Mouse (Mus musculus) liver, embryonic 15.5 days (tissue): ENCODE data around the gene Gpm6a. TPM values are rescaled to one million over a fixed set of nuclear protein-coding genes. Genes with fewer than 3 reads are reported as not detected.

Source experiments
- ATAC-seq: fragments of 200-750 bp; cut with Nextera tagmentation; 2 replicates; pipeline ENCODE4 v1.8.0; 2017; ENCODE audit warnings: moderate number of reproducible peaks, mild to moderate bottlenecking, moderate library complexity; ENCODE audit not compliant: insufficient read depth
- H3K27ac ChIP-seq: fragments of 300-500 bp; sonication (generic); replicated peaks from 2 replicates; pipeline ENCODE4 v1.5.1; 2015; ENCODE audit warnings: mild to moderate bottlenecking, inconsistent platforms
- H3K27me3 ChIP-seq: fragments of 300-500 bp; sonication (generic); 2 replicates; pipeline ENCODE4 v1.6.1; 2015; ENCODE audit warnings: mild to moderate bottlenecking, inconsistent platforms
- H3K36me3 ChIP-seq: fragments of 300-500 bp; sonication (generic); replicated peaks from 2 replicates; pipeline ENCODE4 v1.6.1; 2015; ENCODE audit warnings: moderate library complexity, mild to moderate bottlenecking, inconsistent platforms
- H3K4me1 ChIP-seq: fragments of 300-500 bp; sonication (generic); replicated peaks from 2 replicates; pipeline ENCODE4 v1.6.1; 2015; ENCODE audit warnings: inconsistent platforms
- H3K4me2 ChIP-seq: fragments of 300-500 bp; sonication (generic); 2 replicates; pipeline ENCODE4 v1.6.1; 2015; ENCODE audit warnings: moderate library complexity, mild to moderate bottlenecking, inconsistent platforms
- H3K4me3 ChIP-seq: fragments of 300-500 bp; sonication (generic); replicated peaks from 2 replicates; pipeline ENCODE4 v1.5.1; 2015; ENCODE audit warnings: mild to moderate bottlenecking, inconsistent platforms
- H3K9ac ChIP-seq: fragments of 300-500 bp; sonication (generic); 2 replicates; pipeline ENCODE4 v1.6.1; 2015; ENCODE audit warnings: moderate library complexity, mild to moderate bottlenecking, inconsistent platforms
- H3K9me3 ChIP-seq: fragments of 300-500 bp; sonication (generic); replicated peaks from 2 replicates; pipeline ENCODE4 v1.6.1; 2016; ENCODE audit warnings: inconsistent platforms
- WGBS: fragments of 180-500 bp; shearing (Covaris S2); methylation state at CpG from one replicate; pipeline ENCODE4 v1.1.7; 2015; ENCODE audit warnings: mixed read lengths; ENCODE audit not compliant: insufficient replicate concordance; 5-methylcytosine and 5-hydroxymethylcytosine counted together
- polyA plus RNA-seq: library from polyadenylated mRNA; unstranded; fragments of >200 nt; fragmentation: Nextera tagmentation; extraction: Ambion mirVana; gene quantifications from 2 replicates; pipeline ENCODE4 v1.2.1, GENCODE M21; 2015

Gpm6a gene
- polyA plus RNA-seq: 2.5 and 2.9 TPM in 2 replicates

DNA sequence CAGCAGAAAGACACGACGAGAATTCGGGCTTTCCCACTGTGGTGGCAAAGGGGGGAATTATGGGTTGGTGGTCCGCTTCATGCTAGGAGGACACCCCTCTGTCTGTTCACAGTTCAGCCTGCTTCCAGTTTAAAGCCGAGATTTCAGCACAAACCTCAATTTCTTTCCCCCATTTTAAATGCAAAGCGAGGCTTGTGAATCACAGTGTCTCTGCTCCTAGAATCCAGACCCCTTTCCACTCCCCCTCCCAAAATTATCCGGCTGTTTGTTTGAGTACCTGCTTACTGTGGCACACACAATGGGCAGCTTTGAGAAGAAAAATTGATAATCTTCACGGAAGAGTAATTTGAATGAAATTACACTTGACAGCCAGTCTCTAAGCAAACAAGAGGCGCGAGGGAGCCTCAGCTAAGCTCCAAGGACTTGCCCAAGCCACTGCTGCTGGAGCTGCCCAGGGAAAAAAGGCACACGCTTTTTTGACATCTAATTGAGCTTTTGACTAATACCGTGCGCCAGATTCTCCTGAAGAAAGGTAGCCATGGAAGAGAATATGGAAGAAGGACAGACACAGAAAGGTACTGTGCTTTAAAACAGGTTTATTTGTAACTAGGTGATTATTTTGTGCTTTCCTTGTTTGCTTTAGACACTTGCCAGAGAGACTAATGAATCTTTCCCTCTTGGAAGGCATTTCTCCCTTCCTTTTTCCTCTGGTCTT is at the start of gene Gpm6a:
Gene Gpm6a, plus strand, starts transcription at position 103 of the 715 bp plus-strand sequence.
- Histone ChIP-seq H3K36me3 (no peaks in the 10 kb centered on the region), H3K27ac (no peak within 1 kb of the TSS), H3K4me2 (no peak within 1 kb of the TSS), H3K9me3 (no peaks in the 10 kb centered on the region), H3K4me1 (no peaks in the 10 kb centered on the region), H3K9ac (no peak within 1 kb of the TSS), H3K27me3 (no peaks in the 10 kb centered on the region), H3K4me3 (no peak within 1 kb of the TSS)
- 34% methylated on average over 13 of the region's 13 CpGs for WGBS
- no peak for ATAC-seq

DNA sequence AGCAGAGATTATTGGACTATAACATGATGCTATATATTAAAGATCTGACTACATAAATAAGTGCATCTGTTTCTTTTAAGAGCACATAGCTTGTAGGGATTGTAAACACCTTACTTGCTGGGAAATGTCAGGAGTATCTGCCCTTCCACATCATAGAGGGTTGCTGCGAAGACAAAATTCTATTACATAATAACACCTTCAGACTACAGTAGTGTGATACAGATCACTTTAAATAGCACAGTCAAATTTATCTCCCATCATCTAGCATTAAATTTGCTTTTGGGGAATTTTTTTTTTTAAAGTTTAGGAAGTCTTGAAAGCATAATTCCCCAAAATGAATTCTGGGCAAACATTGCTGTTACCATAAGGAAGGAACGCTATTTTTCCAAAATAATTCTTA is 41.8 kb upstream of the Gpm6a start:
- ATAC-seq: no peak
- Histone ChIP-seq H3K36me3 (no peaks in the 10 kb centered on the region), H3K27me3 (no peaks in the 10 kb centered on the region), H3K27ac (no peak overlapping the region), H3K4me2 (no peak overlapping the region), H3K9ac (no peak overlapping the region), H3K4me1 (no peaks in the 10 kb centered on the region), H3K9me3 (no peaks in the 10 kb centered on the region), H3K4me3 (no peak overlapping the region)
- WGBS: 71% methylated on average over 2 of the region's 2 CpGs

GRCm38 (mm10) chr8:54917710-54918109 is 36.9 kb upstream of the Gpm6a start:
- Histone ChIP-seq H3K27me3 (no peaks in the 10 kb centered on the region), H3K4me2 (no peak overlapping the region), H3K27ac (no peak overlapping the region), H3K9me3 (no peaks in the 10 kb centered on the region), H3K4me1 (no peaks in the 10 kb centered on the region), H3K4me3 (no peak overlapping the region), H3K36me3 (no peaks in the 10 kb centered on the region), H3K9ac (no peak overlapping the region)
- ATAC-seq: no peak
- 58% methylated on average over 9 of the region's 9 CpGs for WGBS

DNA sequence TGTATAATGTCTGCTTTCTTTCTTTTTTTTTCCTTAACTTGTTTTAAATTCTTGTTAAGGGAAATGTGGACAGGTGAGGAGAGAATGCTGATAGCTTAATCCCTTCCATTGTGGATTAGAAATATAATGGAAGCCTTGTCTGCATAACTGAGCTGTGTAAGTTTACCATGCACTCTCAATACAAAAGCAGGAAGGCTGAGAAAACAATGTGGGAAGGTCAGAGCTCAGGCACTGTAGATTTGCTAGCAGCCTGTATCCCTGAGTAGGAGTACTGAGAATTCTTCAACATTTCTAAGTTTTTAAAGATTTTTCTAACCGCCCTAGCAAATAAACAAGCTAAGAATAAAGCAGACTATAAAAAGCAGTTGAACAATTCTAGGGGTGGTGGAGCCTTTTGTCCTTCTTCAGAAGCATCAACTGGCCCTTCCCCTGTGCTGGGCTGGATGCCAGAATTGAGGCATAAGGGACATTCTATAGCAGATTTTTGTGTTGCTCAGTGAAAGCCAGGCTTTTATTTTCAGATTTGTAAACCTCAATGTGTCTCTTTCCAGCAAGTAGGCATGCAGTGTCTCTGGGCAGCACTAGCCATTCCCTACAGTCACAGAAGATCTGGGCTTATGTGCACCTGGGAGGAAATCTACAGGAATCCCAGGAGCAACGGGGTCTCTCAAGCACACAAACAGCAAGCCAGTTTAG is 32.3 kb upstream of the Gpm6a start:
- no peak for ATAC-seq
- H3K9ac ChIP-seq: no peak overlapping the region
- 40% methylated on average over 2 of the region's 2 CpGs for WGBS

GRCm38 (mm10) chr8:54924936-54925335 is 29.7 kb upstream of the Gpm6a start:
- H3K27ac ChIP-seq: no peak overlapping the region
- H3K4me1 ChIP-seq: no peaks in the 10 kb centered on the region
- no peaks in the 10 kb centered on the region for H3K36me3 ChIP-seq
- 49% methylated on average over 3 of the region's 3 CpGs for WGBS
- no peaks in the 10 kb centered on the region for H3K27me3 ChIP-seq
- H3K4me2 ChIP-seq: no peak overlapping the region
- ATAC-seq: no peak
- H3K4me3 ChIP-seq: no peak overlapping the region
- H3K9ac ChIP-seq: no peak overlapping the region
- H3K9me3 ChIP-seq: no peaks in the 10 kb centered on the region

More for the DNA sequence above, 32.3 kb upstream of the Gpm6a start:
- no peak overlapping the region for H3K27ac ChIP-seq
- no peaks in the 10 kb centered on the region for H3K27me3 ChIP-seq
- H3K4me1 ChIP-seq: no peaks in the 10 kb centered on the region
- no peak overlapping the region for H3K4me3 ChIP-seq
- H3K9me3 ChIP-seq: no peaks in the 10 kb centered on the region
- H3K4me2 ChIP-seq: no peak overlapping the region
- no peaks in the 10 kb centered on the region for H3K36me3 ChIP-seq

DNA sequence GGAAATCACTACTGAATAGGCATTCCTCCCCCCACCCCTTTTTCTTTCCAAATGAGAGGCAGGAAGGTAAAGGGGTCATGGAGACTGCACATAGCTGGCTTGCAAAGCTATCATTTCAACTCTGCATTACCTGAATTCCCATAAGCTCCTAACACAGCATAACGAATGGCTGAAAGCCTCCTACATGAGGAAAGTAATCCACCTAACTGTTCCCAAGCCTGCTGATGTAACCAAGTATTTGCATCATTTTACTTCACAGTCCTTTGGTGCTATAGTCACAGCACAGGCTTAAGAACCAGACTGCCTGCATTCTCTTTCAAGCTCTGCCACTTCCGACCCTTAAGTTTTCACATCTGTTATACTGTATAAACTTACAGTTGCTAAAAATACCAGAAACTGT is 22.3 kb upstream of the Gpm6a start:
- H3K9ac ChIP-seq: no peak overlapping the region
- H3K27me3 ChIP-seq: no peaks in the 10 kb centered on the region
- no peak for ATAC-seq
- no peak overlapping the region for H3K4me3 ChIP-seq
- no peaks in the 10 kb centered on the region for H3K4me1 ChIP-seq
- no peak overlapping the region for H3K4me2 ChIP-seq
- H3K36me3 ChIP-seq: no peaks in the 10 kb centered on the region
- WGBS: 55% methylated on average over 2 of the region's 2 CpGs
- H3K9me3 ChIP-seq: no peaks in the 10 kb centered on the region
- H3K27ac ChIP-seq: no peak overlapping the region

DNA sequence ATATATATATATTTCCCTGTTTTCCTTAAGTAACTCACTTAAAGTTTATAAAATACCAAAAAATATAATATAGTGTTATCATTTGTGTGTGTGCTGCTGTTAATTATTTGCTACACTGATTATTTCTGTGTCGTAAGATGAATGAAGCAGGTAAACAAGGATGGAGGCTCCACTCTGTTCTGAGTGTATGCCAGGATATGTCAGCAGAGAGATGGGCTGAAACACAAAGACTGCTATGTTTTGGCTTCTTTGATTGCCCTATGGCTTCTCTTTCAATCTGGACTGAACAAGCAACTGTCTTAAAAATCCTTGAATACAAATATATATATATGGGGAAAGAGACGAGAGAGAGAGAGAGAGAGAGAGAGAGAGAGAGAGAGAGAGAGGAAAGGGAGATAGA is 1.3 kb upstream of the Gpm6a start:
- 64% methylated on average over 2 of the region's 2 CpGs for WGBS
- H3K36me3 ChIP-seq: no peaks in the 10 kb centered on the region
- no peaks in the 10 kb centered on the region for H3K4me1 ChIP-seq
- H3K27ac ChIP-seq: no peak overlapping the region
- no peak for ATAC-seq
- no peak overlapping the region for H3K9ac ChIP-seq
- H3K9me3 ChIP-seq: no peaks in the 10 kb centered on the region
- no peaks in the 10 kb centered on the region for H3K27me3 ChIP-seq
- H3K4me2 ChIP-seq: no peak overlapping the region
- H3K4me3 ChIP-seq: no peak overlapping the region

- no peak for ATAC-seq
- H3K4me2 ChIP-seq: no peak overlapping the region
- no peaks in the 10 kb centered on the region for H3K9me3 ChIP-seq
- 52% methylated on average over 6 of the region's 6 CpGs for WGBS
- H3K9ac ChIP-seq: no peak overlapping the region
- no peaks in the 10 kb centered on the region for H3K36me3 ChIP-seq
- H3K4me1 ChIP-seq: no peaks in the 10 kb centered on the region
- H3K27me3 ChIP-seq: no peaks in the 10 kb centered on the region
- no peak overlapping the region for H3K4me3 ChIP-seq
- H3K27ac ChIP-seq: no peak overlapping the region
Observed at GRCm38 (mm10) chr8:54954030-54954429, 613 bp upstream of the Gpm6a start.

- no peak overlapping the region for H3K4me3 ChIP-seq
- no peak overlapping the region for H3K27ac ChIP-seq
- no peaks in the 10 kb centered on the region for H3K9me3 ChIP-seq
- ATAC-seq: no peak
- H3K4me2 ChIP-seq: no peak overlapping the region
- H3K27me3 ChIP-seq: no peaks in the 10 kb centered on the region
- no peaks in the 10 kb centered on the region for H3K36me3 ChIP-seq
- no peak overlapping the region for H3K9ac ChIP-seq
- no peaks in the 10 kb centered on the region for H3K4me1 ChIP-seq
- 58% methylated on average over 3 of the region's 3 CpGs for WGBS
Observed at GRCm38 (mm10) chr8:54955456-54955800, 785 bp downstream of the Gpm6a start.

- 60% methylated on average over 6 of the region's 6 CpGs for WGBS
- no peak for ATAC-seq
Observed at GRCm38 (mm10) chr8:54955935-54956573, 1.4 kb downstream of the Gpm6a start.

DNA sequence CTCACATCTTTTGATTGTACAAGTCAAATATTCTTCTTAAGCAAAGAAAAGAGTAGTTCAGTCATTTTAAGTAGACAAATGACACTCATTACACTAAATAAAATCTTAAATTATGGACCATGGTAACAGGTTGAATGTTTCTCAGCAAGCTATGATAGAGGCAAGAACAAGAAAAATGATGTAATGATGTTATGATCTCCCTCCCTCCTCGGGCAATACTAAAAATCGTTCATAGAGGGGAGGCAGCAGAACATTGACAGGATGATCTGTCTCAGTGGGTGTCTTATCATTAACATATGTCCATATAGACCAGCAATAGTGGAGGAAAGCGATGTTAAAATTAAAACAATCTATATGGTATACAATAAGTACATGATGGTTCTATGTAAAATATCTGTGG is 2.1 kb downstream of the Gpm6a start:
- ATAC-seq: no peak
- Histone ChIP-seq H3K27me3 (no peaks in the 10 kb centered on the region), H3K4me3 (no peak overlapping the region), H3K9ac (no peak overlapping the region), H3K4me2 (no peak overlapping the region), H3K27ac (no peak overlapping the region), H3K36me3 (no peaks in the 10 kb centered on the region), H3K4me1 (no peaks in the 10 kb centered on the region), H3K9me3 (no peaks in the 10 kb centered on the region)
- WGBS: 56% methylated on average over 3 of the region's 3 CpGs

More at GRCm38 (mm10) chr8:54955935-54956573, 1.4 kb downstream of the Gpm6a start:
- Histone ChIP-seq H3K36me3 (no peaks in the 10 kb centered on the region), H3K9ac (no peak overlapping the region), H3K4me3 (no peak overlapping the region), H3K4me2 (no peak overlapping the region), H3K27me3 (no peaks in the 10 kb centered on the region), H3K9me3 (no peaks in the 10 kb centered on the region), H3K4me1 (no peaks in the 10 kb centered on the region), H3K27ac (no peak overlapping the region)
